Mouse (Mus musculus): ENCODE data around the gene Dclre1b. TPM values are rescaled to one million over a fixed set of nuclear protein-coding genes. Genes with fewer than 3 reads are reported as not detected.
"Not testable (repeated sequence)": the region's sequence is repeated elsewhere in the genome, so short reads cannot be mapped to it uniquely, and the experiment has no call there.

Dclre1b gene
- polyA plus RNA-seq (2015; fragmentation: Nextera tagmentation; extraction: Ambion mirVana) = 20.8 and 23.8 TPM in 2 replicates

DNA sequence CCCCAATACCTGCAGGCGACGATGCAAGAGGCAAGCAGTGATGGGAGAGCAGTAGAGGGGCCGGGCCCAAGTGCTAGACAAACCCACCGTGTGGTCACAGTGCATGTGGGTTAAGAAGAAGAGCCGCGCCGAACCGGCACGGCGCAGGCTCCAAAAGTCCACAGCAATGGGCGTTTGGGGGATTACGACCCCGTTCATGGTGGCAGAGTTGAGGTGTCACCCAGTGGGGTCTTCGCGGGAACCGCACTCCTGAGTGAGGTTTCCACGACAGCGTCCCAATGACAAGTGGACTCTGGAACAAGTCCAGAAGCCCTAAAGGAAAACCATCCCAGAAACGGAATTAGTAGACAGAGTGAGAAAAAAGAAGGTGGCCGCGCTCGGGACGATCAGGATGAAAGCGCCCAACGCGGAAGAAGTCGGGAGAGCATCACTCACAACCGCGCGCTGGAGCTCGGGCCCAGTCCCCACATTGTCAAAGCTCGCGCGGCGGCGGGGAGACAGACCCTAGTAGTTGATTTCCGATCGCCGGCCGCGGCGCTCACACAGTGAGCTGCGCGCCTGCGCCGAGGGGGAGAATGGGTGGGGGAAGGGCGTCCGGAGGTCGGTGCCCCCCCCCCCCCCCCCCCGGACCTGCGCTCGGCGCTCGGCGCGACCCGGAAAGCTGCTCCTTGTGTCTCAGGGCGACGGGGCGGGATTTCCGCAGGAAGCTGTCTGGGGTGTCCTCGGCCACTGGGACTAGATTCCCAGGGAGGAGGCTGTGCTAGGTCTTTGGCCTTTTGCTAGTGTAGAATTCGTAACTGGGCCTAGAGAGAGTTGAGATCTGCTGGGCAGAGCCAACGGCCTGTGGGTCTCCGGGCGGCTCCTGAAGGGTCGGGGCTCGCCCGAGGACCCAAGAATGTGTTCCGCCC, at the start of gene Dclre1b, which contains the start of the genes Ap4b1 and Gm43064:
Dclre1b (minus strand) TSS at position 554 of the 908 bp plus-strand sequence.
Ap4b1 (plus strand) TSS at position 630 of the 908 bp plus-strand sequence.
Gm43064 (plus strand) TSS at position 683 of the 908 bp plus-strand sequence.
- Histone ChIP-seq H3K9ac (peak within 1 kb of the TSS; percentile 88), H3K4me1 (replicated peaks) (peaks cover 16% of the 10 kb centered on the region), H3K27ac (replicated peaks) (peak within 1 kb of the TSS; percentile 94), H3K9me3 (no peaks in the 10 kb centered on the region), H3K4me3 (peak within 1 kb of the TSS; percentile 95), H3K36me3 (peaks cover 14% of the 10 kb centered on the region), H3K27me3 (no peaks in the 10 kb centered on the region), H3K4me2 (peak within 1 kb of the TSS; percentile 87)
- under 1% methylated on average over 55 of the region's 70 CpGs for WGBS
- peak; percentile 98 for ATAC-seq (ENCODE audit: low FRiP score, low read depth)

DNA sequence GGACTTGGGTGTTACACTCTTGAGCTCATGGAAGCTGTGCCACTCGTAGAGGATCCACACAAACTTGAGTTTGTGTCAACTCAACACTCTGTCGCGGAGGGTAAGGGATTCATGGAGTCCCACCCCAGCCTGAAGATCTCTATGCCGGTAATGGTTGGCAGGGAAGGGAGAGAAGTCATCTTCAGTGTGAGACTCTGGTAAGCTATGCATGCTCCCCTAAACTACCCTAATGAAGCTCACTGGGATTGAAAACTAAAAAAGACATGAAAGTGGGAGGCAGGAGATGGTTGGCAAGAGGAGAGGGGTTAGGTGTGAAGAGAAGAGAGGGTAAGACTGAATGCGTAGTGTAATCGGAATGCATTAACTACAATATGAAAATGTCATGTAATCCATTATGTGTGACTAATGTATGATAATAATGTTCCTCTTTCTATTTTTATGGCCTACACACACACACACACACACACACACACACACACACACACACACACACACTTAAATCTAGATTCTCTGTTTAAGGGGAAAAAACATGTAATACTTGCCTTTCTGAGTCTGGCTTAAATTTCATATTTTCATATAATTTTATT, 48.8 kb upstream of the Dclre1b start:
- Histone ChIP-seq H3K9me3 (no peaks in the 10 kb centered on the region), H3K36me3 (no peaks in the 10 kb centered on the region), H3K4me3 (no peak overlapping the region), H3K4me1 (replicated peaks) (no peaks in the 10 kb centered on the region), H3K27ac (replicated peaks) (no peak overlapping the region), H3K9ac (no peak overlapping the region), H3K4me2 (no peak overlapping the region), H3K27me3 (no peaks in the 10 kb centered on the region)
- 91% methylated on average over 6 of the region's 6 CpGs for WGBS
- ATAC-seq (ENCODE audit: low FRiP score, low read depth) = no peak

- H3K4me2 ChIP-seq = no peak overlapping the region
- ATAC-seq (ENCODE audit: low FRiP score, low read depth) = no peak
- no peak overlapping the region for H3K9ac ChIP-seq
- H3K27ac ChIP-seq (replicated peaks) = no peak overlapping the region
- no peaks in the 10 kb centered on the region for H3K36me3 ChIP-seq
- H3K9me3 ChIP-seq = no peaks in the 10 kb centered on the region
- H3K27me3 ChIP-seq = no peaks in the 10 kb centered on the region
- H3K4me3 ChIP-seq = no peak overlapping the region
- H3K4me1 ChIP-seq (replicated peaks) = no peaks in the 10 kb centered on the region
- WGBS = 89% methylated on average over 7 of the region's 7 CpGs
Measured at GRCm38 (mm10) chr3:103857036-103857805, 48.0 kb upstream of the Dclre1b start.

GRCm38 (mm10) chr3:103853804-103854203, 44.6 kb upstream of the Dclre1b start:
- 51% methylated on average over 8 of the region's 8 CpGs for WGBS
- Histone ChIP-seq H3K9ac (no peak overlapping the region), H3K9me3 (no peaks in the 10 kb centered on the region), H3K4me2 (no peak overlapping the region), H3K27me3 (no peaks in the 10 kb centered on the region), H3K36me3 (no peaks in the 10 kb centered on the region), H3K4me1 (replicated peaks) (no peaks in the 10 kb centered on the region), H3K27ac (replicated peaks) (no peak overlapping the region), H3K4me3 (no peak overlapping the region)
- ATAC-seq (ENCODE audit: low FRiP score, low read depth) = no peak

GRCm38 (mm10) chr3:103852565-103853299, 43.5 kb upstream of the Dclre1b start:
- Histone ChIP-seq H3K36me3 (no peaks in the 10 kb centered on the region), H3K4me2 (no peak overlapping the region), H3K27ac (replicated peaks) (no peak overlapping the region), H3K27me3 (no peaks in the 10 kb centered on the region), H3K4me3 (no peak overlapping the region), H3K9me3 (no peaks in the 10 kb centered on the region), H3K4me1 (replicated peaks) (no peaks in the 10 kb centered on the region), H3K9ac (no peak overlapping the region)
- no peak for ATAC-seq (ENCODE audit: low FRiP score, low read depth)
- WGBS = 62% methylated on average over 3 of the region's 3 CpGs

DNA sequence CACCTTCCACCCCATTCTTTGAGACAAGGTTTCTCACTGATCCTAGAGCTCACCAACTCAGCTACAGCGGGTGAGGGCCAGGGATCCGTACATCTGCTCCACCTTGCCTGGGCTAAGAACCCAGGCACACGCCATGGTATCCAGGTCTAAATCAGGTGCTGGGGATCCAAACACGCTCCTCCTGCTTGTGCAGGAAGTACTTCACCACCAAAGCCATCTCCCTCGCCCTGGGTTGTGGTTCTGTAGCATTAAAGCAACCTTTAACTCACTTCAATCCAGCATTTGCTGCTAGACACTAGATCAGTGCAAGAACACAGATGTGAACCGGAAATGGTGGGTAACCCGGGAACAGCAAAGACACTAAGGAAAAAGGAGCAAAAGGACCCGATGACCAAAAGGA, 42.6 kb upstream of the Dclre1b start:
- ATAC-seq (ENCODE audit: low FRiP score, low read depth) = no peak
- Histone ChIP-seq H3K36me3 (no peaks in the 10 kb centered on the region), H3K9ac (no peak overlapping the region), H3K27me3 (no peaks in the 10 kb centered on the region), H3K4me1 (replicated peaks) (no peaks in the 10 kb centered on the region), H3K4me3 (no peak overlapping the region), H3K4me2 (no peak overlapping the region), H3K9me3 (no peaks in the 10 kb centered on the region), H3K27ac (replicated peaks) (no peak overlapping the region)
- WGBS = 89% methylated on average over 8 of the region's 8 CpGs

DNA sequence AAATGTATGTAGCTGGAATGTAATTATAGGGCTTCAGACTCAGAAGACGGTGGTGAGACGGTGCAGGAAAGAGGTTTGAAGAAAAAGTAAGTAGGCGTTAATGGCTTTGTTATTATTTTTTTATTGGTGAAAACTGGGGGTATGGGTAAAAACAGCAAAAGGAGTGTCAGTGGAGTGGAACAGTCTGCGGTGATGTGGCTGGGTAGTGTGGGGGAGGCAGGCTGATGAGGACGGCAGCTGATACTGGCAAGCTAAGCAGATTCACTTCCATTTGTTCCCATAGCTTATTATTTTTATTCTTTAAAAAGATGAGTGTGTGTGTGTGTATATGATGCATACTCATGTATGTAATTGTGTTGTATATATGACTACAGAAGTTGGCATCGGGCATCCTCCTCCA, 42.2 kb upstream of the Dclre1b start:
- Histone ChIP-seq H3K4me1 (replicated peaks) (no peaks in the 10 kb centered on the region), H3K27me3 (no peaks in the 10 kb centered on the region), H3K4me2 (no peak overlapping the region), H3K36me3 (no peaks in the 10 kb centered on the region), H3K9ac (no peak overlapping the region), H3K9me3 (no peaks in the 10 kb centered on the region), H3K4me3 (no peak overlapping the region), H3K27ac (replicated peaks) (no peak overlapping the region)
- no peak for ATAC-seq (ENCODE audit: low FRiP score, low read depth)
- WGBS = 90% methylated on average over 6 of the region's 6 CpGs

GRCm38 (mm10) chr3:103850644-103851363, 41.6 kb upstream of the Dclre1b start:
- no peaks in the 10 kb centered on the region for H3K9me3 ChIP-seq
- no peak for ATAC-seq (ENCODE audit: low FRiP score, low read depth)
- no peak overlapping the region for H3K27ac ChIP-seq (replicated peaks)
- H3K4me3 ChIP-seq = no peak overlapping the region
- H3K4me1 ChIP-seq (replicated peaks) = no peaks in the 10 kb centered on the region
- WGBS = 81% methylated on average over 9 of the region's 9 CpGs
- H3K36me3 ChIP-seq = no peaks in the 10 kb centered on the region
- no peaks in the 10 kb centered on the region for H3K27me3 ChIP-seq
- H3K4me2 ChIP-seq = no peak overlapping the region
- no peak overlapping the region for H3K9ac ChIP-seq

- not testable (repeated sequence) for H3K4me3 ChIP-seq; ATAC-seq (ENCODE audit: low FRiP score, low read depth); H3K9ac ChIP-seq; H3K36me3 ChIP-seq; H3K4me1 ChIP-seq (replicated peaks); H3K27me3 ChIP-seq; H3K4me2 ChIP-seq; H3K27ac ChIP-seq (replicated peaks); H3K9me3 ChIP-seq
- 86% methylated on average over 7 of the region's 7 CpGs for WGBS
Measured at GRCm38 (mm10) chr3:103840946-103841345, 31.7 kb upstream of the Dclre1b start.

- not testable (repeated sequence) for H3K9me3 ChIP-seq; H3K36me3 ChIP-seq; H3K27me3 ChIP-seq; H3K4me2 ChIP-seq; H3K9ac ChIP-seq; H3K4me1 ChIP-seq (replicated peaks); H3K27ac ChIP-seq (replicated peaks); ATAC-seq (ENCODE audit: low FRiP score, low read depth); H3K4me3 ChIP-seq
- 73% methylated on average over 3 of the region's 3 CpGs for WGBS
Measured at GRCm38 (mm10) chr3:103840195-103840594, 31.0 kb upstream of the Dclre1b start.

GRCm38 (mm10) chr3:103839711-103840110, 30.5 kb upstream of the Dclre1b start:
- Histone ChIP-seq H3K4me3 (no peak overlapping the region), H3K4me2 (no peak overlapping the region), H3K4me1 (replicated peaks) (no peaks in the 10 kb centered on the region), H3K9me3 (no peaks in the 10 kb centered on the region), H3K27ac (replicated peaks) (no peak overlapping the region), H3K27me3 (no peaks in the 10 kb centered on the region), H3K36me3 (no peaks in the 10 kb centered on the region), H3K9ac (no peak overlapping the region)
- ATAC-seq (ENCODE audit: low FRiP score, low read depth) = no peak
- 95% methylated on average over 6 of the region's 6 CpGs for WGBS
